Mouse (Mus musculus): ENCODE data around the gene Bach2. TPM values are rescaled to one million over a fixed set of nuclear protein-coding genes. Genes with fewer than 3 reads are reported as not detected.
A peak's percentile ranks its signal among the peaks of the same experiment; 100 is the strongest.

Bach2 gene
- polyA plus RNA-seq, 1 experiment from 2014 or later: 31.5 TPM

- no peaks in the 10 kb centered on the region for H3K9me3 ChIP-seq (ENCODE audit: control insufficient read depth, low read length)
- H3K36me3 ChIP-seq (replicated peaks; ENCODE audit: control insufficient read depth, insufficient read depth): peaks cover 25% of the 10 kb centered on the region
- no peaks in the 10 kb centered on the region for H3K27me3 ChIP-seq (ENCODE audit: control insufficient read depth, insufficient read depth, low read length)
- H3K4me3 ChIP-seq (replicated peaks; ENCODE audit: low read length): no peak overlapping the region
- DNase-seq (ENCODE audit: low spot score): peak; percentile 59
- H3K4me1 ChIP-seq (replicated peaks; ENCODE audit: control insufficient read depth, insufficient read depth, low read length): peaks cover 27% of the 10 kb centered on the region
- peak overlapping the region; percentile 88 for H3K27ac ChIP-seq
- peak overlapping the region; percentile 51 for H3K9ac ChIP-seq
- ATAC-seq (ENCODE audit: low FRiP score): peak; percentile 71
- H3K4me2 ChIP-seq (replicated peaks): peak overlapping the region; percentile 30
- 36% methylated on average over 8 of the region's 8 CpGs for WGBS
Observed at GRCm38 (mm10) chr4:32560724-32561554, 322.3 kb downstream of the Bach2 start.

DNA sequence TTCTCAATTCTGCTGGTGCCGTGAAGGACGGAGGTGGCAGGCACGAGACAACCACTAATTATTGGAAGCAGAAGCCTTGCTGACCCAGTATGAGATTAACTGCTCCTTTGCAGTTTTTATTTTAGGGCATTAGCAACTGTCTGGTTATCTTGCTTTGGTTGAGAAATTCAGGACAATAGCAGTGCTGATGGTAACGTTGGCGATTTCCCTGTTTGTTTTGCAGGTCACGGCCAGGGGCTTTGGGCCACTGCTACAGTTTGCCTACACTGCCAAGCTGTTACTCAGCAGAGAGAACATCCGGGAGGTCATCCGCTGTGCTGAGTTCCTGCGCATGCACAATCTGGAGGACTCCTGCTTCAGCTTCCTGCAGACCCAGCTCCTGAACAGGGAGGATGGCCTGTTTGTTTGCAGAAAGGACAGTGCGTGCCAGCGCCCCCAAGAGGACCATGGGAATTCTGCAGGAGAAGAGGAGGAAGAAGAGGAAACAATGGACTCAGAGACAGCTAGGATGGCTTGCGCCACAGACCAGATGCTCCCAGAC lies 323.0 kb downstream of the Bach2 start:
- peak; percentile 75; the same call in 1 of the 2 replicates for ATAC-seq (ENCODE audit: low FRiP score)
- H3K9me3 ChIP-seq (ENCODE audit: control insufficient read depth, low read length): no peaks in the 10 kb centered on the region
- H3K4me1 ChIP-seq (replicated peaks; ENCODE audit: control insufficient read depth, insufficient read depth, low read length): peaks cover 27% of the 10 kb centered on the region
- H3K4me3 ChIP-seq (replicated peaks; ENCODE audit: low read length): no peak overlapping the region
- H3K27ac ChIP-seq: peak overlapping the region; percentile 88
- H3K9ac ChIP-seq: peak overlapping the region; percentile 51
- peak; percentile 57 for DNase-seq (ENCODE audit: low spot score)
- 30% methylated on average over 12 of the region's 12 CpGs for WGBS
- no peaks in the 10 kb centered on the region for H3K27me3 ChIP-seq (ENCODE audit: control insufficient read depth, insufficient read depth, low read length)
- H3K4me2 ChIP-seq (replicated peaks): peak overlapping the region; percentile 30
- H3K36me3 ChIP-seq (replicated peaks; ENCODE audit: control insufficient read depth, insufficient read depth): peaks cover 25% of the 10 kb centered on the region

DNA sequence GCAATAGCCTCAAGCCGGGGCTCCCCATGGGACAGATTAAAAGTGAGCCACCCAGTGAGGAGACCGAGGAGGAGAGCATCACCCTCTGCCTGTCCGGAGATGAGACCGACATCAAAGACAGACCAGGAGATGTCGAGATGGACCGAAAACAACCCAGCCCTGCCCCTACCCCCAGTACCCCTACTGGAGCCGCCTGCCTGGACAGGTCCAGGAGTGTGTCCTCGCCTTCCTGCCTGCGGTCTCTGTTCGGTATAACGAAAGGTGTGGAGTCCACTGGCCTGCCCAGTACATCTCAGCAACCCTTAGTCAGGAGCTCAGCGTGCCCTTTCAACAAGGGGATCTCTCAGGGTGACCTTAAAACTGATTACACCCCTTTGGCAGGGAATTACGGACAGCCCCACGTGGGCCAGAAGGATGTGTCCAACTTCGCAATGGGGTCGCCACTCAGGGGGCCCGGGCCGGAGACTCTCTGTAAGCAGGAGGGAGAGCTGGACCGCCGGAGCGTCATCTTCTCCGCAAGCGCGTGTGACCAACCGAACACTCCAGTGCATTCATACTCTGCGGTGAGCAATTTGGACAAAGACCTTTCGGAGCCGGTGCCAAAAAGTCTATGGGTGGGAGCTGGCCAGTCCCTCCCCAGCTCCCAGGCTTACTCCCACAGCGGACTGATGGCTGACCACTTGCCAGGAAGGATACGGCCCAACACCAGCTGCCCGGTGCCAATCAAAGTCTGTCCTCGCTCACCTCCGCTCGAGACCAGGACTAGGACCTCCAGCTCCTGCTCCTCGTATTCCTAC lies 323.9 kb downstream of the Bach2 start:
- Histone ChIP-seq H3K9me3 (ENCODE audit: control insufficient read depth, low read length) (no peaks in the 10 kb centered on the region), H3K4me2 (replicated peaks) (no peak overlapping the region), H3K4me3 (replicated peaks; ENCODE audit: low read length) (no peak overlapping the region), H3K27ac (peak overlapping the region; percentile 88), H3K36me3 (replicated peaks; ENCODE audit: control insufficient read depth, insufficient read depth) (peaks cover 25% of the 10 kb centered on the region), H3K4me1 (replicated peaks; ENCODE audit: control insufficient read depth, insufficient read depth, low read length) (peaks cover 27% of the 10 kb centered on the region), H3K27me3 (ENCODE audit: control insufficient read depth, insufficient read depth, low read length) (no peaks in the 10 kb centered on the region), H3K9ac (no peak overlapping the region)
- 94% methylated on average over 35 of the region's 35 CpGs for WGBS
- DNase-seq (ENCODE audit: low spot score): no peak
- 0 out of 2 replicates have a peak, but pooled peaks have one; percentile 25 for ATAC-seq (ENCODE audit: low FRiP score)

GRCm38 (mm10) chr4:32564416-32564815 lies 325.8 kb downstream of the Bach2 start:
- Histone ChIP-seq H3K4me2 (replicated peaks) (no peak overlapping the region), H3K36me3 (replicated peaks; ENCODE audit: control insufficient read depth, insufficient read depth) (peaks cover 25% of the 10 kb centered on the region)
- 87% methylated on average over 7 of the region's 7 CpGs for WGBS

DNA sequence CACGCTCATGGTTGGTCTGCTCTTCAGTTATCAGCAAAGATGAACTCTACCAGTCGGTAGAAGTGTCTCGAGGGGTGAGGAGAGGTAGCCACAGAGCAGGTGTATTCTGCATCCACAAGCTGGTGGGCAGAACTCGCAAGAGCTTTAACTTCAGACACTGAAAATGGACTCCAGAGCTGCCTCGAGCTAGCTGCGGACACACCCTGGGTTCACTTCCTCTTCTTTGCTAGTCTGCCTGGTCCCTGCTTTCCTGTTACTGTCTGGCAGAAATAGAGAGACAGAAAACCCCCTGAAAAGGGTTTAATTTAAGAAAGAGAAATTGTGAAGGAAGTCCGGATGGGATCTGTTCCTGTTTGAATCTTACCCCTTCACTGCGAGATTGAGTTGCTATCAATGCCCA lies 326.3 kb downstream of the Bach2 start:
- peaks cover 42% of the 10 kb centered on the region for H3K4me1 ChIP-seq (replicated peaks; ENCODE audit: control insufficient read depth, insufficient read depth, low read length)
- no peak overlapping the region for H3K4me3 ChIP-seq (replicated peaks; ENCODE audit: low read length)
- no peak overlapping the region for H3K4me2 ChIP-seq (replicated peaks)
- no peak overlapping the region for H3K9ac ChIP-seq
- H3K9me3 ChIP-seq (ENCODE audit: control insufficient read depth, low read length): no peaks in the 10 kb centered on the region
- ATAC-seq (ENCODE audit: low FRiP score) (no peak), DNase-seq (ENCODE audit: low spot score) (no peak)
- 93% methylated on average over 8 of the region's 8 CpGs for WGBS
- no peak overlapping the region for H3K27ac ChIP-seq
- H3K36me3 ChIP-seq (replicated peaks; ENCODE audit: control insufficient read depth, insufficient read depth): peaks cover 25% of the 10 kb centered on the region
- no peaks in the 10 kb centered on the region for H3K27me3 ChIP-seq (ENCODE audit: control insufficient read depth, insufficient read depth, low read length)

More at GRCm38 (mm10) chr4:32564416-32564815, 325.8 kb downstream of the Bach2 start:
- ATAC-seq (ENCODE audit: low FRiP score): no peak
- Histone ChIP-seq H3K27me3 (ENCODE audit: control insufficient read depth, insufficient read depth, low read length) (no peaks in the 10 kb centered on the region), H3K9me3 (ENCODE audit: control insufficient read depth, low read length) (no peaks in the 10 kb centered on the region), H3K4me1 (replicated peaks; ENCODE audit: control insufficient read depth, insufficient read depth, low read length) (peaks cover 37% of the 10 kb centered on the region), H3K4me3 (replicated peaks; ENCODE audit: low read length) (no peak overlapping the region), H3K27ac (no peak overlapping the region), H3K9ac (no peak overlapping the region)
- no peak for DNase-seq (ENCODE audit: low spot score)

GRCm38 (mm10) chr4:32569054-32569453 lies 330.4 kb downstream of the Bach2 start:
- WGBS: 58% methylated on average over 4 of the region's 4 CpGs
- peaks cover 3% of the 10 kb centered on the region for H3K36me3 ChIP-seq (replicated peaks; ENCODE audit: control insufficient read depth, insufficient read depth)
- H3K27ac ChIP-seq: peak overlapping the region; percentile 61
- ATAC-seq (ENCODE audit: low FRiP score): no peak
- peaks cover 33% of the 10 kb centered on the region for H3K4me1 ChIP-seq (replicated peaks; ENCODE audit: control insufficient read depth, insufficient read depth, low read length)
- H3K27me3 ChIP-seq (ENCODE audit: control insufficient read depth, insufficient read depth, low read length): no peaks in the 10 kb centered on the region
- H3K4me2 ChIP-seq (replicated peaks): no peak overlapping the region
- peak overlapping the region; percentile 28; the same call in 1 of the 2 replicates for H3K9ac ChIP-seq
- H3K9me3 ChIP-seq (ENCODE audit: control insufficient read depth, low read length): no peaks in the 10 kb centered on the region
- DNase-seq (ENCODE audit: low spot score): no peak
- no peak overlapping the region for H3K4me3 ChIP-seq (replicated peaks; ENCODE audit: low read length)

GRCm38 (mm10) chr4:32569995-32570938 lies 331.7 kb downstream of the Bach2 start:
- no peak overlapping the region for H3K4me2 ChIP-seq (replicated peaks)
- peaks cover 2% of the 10 kb centered on the region for H3K36me3 ChIP-seq (replicated peaks; ENCODE audit: control insufficient read depth, insufficient read depth)
- no peaks in the 10 kb centered on the region for H3K9me3 ChIP-seq (ENCODE audit: control insufficient read depth, low read length)
- H3K4me1 ChIP-seq (replicated peaks; ENCODE audit: control insufficient read depth, insufficient read depth, low read length): peaks cover 33% of the 10 kb centered on the region
- H3K27ac ChIP-seq: peak overlapping the region; percentile 68
- peak overlapping the region; percentile 36 for H3K9ac ChIP-seq
- no peaks in the 10 kb centered on the region for H3K27me3 ChIP-seq (ENCODE audit: control insufficient read depth, insufficient read depth, low read length)
- 38% methylated on average over 17 of the region's 17 CpGs for WGBS
- no peak overlapping the region for H3K4me3 ChIP-seq (replicated peaks; ENCODE audit: low read length)
- DNase-seq (ENCODE audit: low spot score) (peak; percentile 58), ATAC-seq (ENCODE audit: low FRiP score) (peak; percentile 46)

DNA sequence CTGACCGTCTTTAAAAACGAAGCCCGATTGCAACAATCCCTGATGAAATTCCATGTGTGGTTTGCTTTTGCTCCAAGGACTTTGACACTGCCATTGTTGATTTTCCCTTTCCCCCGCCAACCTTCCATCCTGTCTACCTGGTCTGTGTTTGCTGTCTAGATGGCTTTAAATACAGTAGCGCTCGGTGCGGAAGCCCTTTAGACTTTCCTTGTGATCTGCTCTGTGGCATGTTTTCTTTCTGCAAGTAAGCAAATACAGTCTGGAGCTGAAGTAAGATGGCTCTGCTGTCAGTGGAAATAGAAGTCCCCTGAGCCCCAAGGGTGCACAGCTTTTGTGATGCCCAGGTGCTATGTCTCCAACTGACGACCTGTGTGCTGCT lies 332.3 kb downstream of the Bach2 start:
- no peaks in the 10 kb centered on the region for H3K9me3 ChIP-seq (ENCODE audit: control insufficient read depth, low read length)
- H3K9ac ChIP-seq: no peak overlapping the region
- DNase-seq (ENCODE audit: low spot score): no peak

More for the DNA sequence above, 332.3 kb downstream of the Bach2 start:
- Histone ChIP-seq H3K4me1 (replicated peaks; ENCODE audit: control insufficient read depth, insufficient read depth, low read length) (peaks cover 33% of the 10 kb centered on the region), H3K27me3 (ENCODE audit: control insufficient read depth, insufficient read depth, low read length) (no peaks in the 10 kb centered on the region), H3K27ac (peak overlapping the region; percentile 68), H3K36me3 (replicated peaks; ENCODE audit: control insufficient read depth, insufficient read depth) (peaks cover 8% of the 10 kb centered on the region), H3K4me3 (replicated peaks; ENCODE audit: low read length) (no peak overlapping the region), H3K4me2 (replicated peaks) (no peak overlapping the region)
- WGBS: 68% methylated on average over 8 of the region's 8 CpGs
- no peak for ATAC-seq (ENCODE audit: low FRiP score)

All from hindbrain, embryonic 14.5 days (tissue).